Mouse (Mus musculus): Measurements from ENCODE around the gene Proser3. TPM values are rescaled to one million over a fixed set of nuclear protein-coding genes. Genes with fewer than 3 reads are reported as not detected.
A peak's percentile ranks its signal among the peaks of the same experiment; 100 is the strongest.

Proser3 gene
- polyA plus RNA-seq, 1 experiment from 2014 or later, result 12.6 TPM

DNA sequence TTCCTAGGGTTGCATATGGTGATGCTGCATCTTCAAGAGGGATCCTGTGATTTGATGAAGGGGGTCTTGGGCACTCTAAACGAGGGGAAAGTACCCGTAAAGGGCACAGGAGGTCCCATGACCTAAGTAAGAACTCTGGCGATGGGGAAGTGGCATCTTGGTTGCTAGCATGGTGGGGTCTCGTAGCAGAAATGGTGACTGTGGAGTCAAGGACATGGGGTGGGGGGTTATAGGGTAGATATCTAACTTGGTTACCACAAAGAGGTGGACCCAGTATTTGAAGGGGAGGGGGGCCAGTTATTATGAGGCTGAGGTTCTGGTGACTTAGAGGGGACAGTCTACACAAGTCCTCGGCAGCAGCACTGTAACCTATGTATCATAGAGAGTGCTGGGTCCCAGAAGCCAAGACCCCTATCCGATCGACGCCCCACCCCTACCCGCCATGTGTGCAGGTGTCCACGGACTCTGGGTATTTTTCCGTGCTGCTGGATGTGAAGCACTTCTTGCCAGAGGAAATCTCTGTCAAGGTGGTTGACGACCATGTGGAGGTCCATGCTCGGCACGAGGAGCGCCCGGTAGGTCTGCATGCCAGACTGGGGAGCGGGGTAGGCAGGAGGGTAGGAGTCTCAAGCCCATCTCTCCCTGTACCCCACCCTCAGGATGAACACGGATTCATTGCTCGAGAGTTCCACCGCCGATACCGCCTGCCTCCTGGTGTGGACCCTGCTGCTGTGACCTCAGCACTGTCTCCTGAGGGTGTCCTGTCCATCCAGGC lies 1.9 kb upstream of the Proser3 start:
- Histone ChIP-seq H3K36me3 (ENCODE audit: control insufficient read depth, insufficient read depth, low read length) (peaks cover 8% of the 10 kb centered on the region; the same call in 1 of the 2 replicates), H3K4me2 (ENCODE audit: low read depth, low read length) (peak overlapping the region; percentile 94), H3K27ac (ENCODE audit: low read length) (peak overlapping the region; percentile 99; the same call in 1 of the 2 replicates), H3K27me3 (ENCODE audit: control insufficient read depth, insufficient read depth, low read length) (no peaks in the 10 kb centered on the region), H3K4me1 (ENCODE audit: control insufficient read depth, insufficient read depth, low read length) (peaks cover 23% of the 10 kb centered on the region), H3K9ac (ENCODE audit: low read length) (peak overlapping the region; percentile 84), H3K9me3 (replicated peaks; ENCODE audit: control insufficient read depth, low read length) (no peaks in the 10 kb centered on the region), H3K4me3 (replicated peaks; ENCODE audit: low read length) (peak overlapping the region; percentile 78)
- 82% methylated on average over 22 of the region's 22 CpGs for WGBS
- no peak for ATAC-seq (ENCODE audit: insufficient read depth, low FRiP score)

DNA sequence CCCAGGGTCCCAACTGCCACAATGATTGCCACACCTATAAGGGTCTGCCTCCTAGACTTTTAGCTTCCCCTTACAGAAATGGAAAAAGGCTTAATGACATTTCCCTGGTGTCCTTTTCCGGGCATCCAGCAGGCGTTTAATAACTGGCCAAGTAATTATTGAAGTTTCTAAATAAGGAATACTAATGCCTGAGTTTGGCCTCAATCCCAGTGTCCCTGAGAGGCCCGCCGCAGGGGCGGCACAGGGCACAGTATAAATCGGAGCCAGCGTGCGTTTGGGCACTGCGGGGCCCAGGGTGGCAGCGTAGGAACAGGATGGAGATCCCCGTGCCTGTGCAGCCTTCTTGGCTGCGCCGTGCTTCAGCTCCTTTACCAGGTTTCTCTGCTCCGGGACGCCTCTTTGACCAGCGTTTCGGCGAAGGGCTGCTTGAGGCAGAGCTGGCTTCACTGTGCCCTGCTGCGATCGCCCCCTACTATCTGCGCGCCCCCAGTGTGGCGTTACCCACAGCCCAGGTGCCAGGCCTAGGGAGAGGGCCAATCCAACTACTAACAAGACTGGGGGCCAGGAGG lies 1.0 kb upstream of the Proser3 start:
- Histone ChIP-seq H3K27me3 (ENCODE audit: control insufficient read depth, insufficient read depth, low read length) (no peaks in the 10 kb centered on the region), H3K4me3 (replicated peaks; ENCODE audit: low read length) (peak overlapping the region; percentile 78), H3K9ac (ENCODE audit: low read length) (peak overlapping the region; percentile 84), H3K4me1 (ENCODE audit: control insufficient read depth, insufficient read depth, low read length) (peaks cover 14% of the 10 kb centered on the region), H3K9me3 (replicated peaks; ENCODE audit: control insufficient read depth, low read length) (no peaks in the 10 kb centered on the region), H3K4me2 (ENCODE audit: low read depth, low read length) (peak overlapping the region; percentile 94), H3K36me3 (ENCODE audit: control insufficient read depth, insufficient read depth, low read length) (peaks cover 8% of the 10 kb centered on the region; the same call in 1 of the 2 replicates), H3K27ac (ENCODE audit: low read length) (peak overlapping the region; percentile 99)
- 3% methylated on average over 23 of the region's 23 CpGs for WGBS
- ATAC-seq (ENCODE audit: insufficient read depth, low FRiP score), result 0 out of 2 replicates have a peak, but pooled peaks have one; percentile 12

DNA sequence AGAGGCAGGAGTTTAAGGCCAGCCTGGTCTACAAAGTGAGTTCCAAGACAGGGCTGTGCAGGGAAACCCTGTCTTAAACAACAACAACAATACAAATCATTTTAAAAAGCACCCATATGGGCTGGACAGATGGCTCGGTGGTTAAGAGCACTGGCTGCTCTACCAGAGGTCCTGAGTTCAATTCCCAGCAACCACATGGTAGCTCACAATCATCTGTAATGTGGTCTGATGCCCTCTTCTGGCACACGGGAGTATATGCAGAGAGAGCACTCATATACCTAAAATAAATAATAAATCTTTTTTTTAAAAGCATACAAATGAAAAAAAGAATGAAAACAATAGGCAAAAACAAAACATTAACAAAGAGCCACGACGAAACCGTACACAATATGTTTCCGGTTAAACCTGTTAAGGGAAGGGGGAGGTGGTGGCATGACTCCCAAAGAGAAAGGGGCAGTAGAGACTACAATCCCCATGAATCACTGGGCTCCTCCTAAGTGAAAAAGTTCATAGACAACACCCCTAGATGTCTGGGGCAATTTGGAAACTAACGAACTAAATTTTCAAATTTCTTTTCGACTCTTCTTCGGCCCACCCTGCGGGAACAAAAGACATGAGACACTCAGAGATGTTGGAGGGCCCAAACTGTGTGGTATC lies 526 bp downstream of the Proser3 start:
- ATAC-seq (ENCODE audit: insufficient read depth, low FRiP score), result peak; percentile 58
- Histone ChIP-seq H3K4me2 (ENCODE audit: low read depth, low read length) (peak overlapping the region; percentile 49), H3K9ac (ENCODE audit: low read length) (peak overlapping the region; percentile 85), H3K4me3 (replicated peaks; ENCODE audit: low read length) (peak overlapping the region; percentile 78), H3K36me3 (ENCODE audit: control insufficient read depth, insufficient read depth, low read length) (peaks cover 8% of the 10 kb centered on the region; the same call in 1 of the 2 replicates), H3K27ac (ENCODE audit: low read length) (peak overlapping the region; percentile 99), H3K4me1 (ENCODE audit: control insufficient read depth, insufficient read depth, low read length) (peaks cover 12% of the 10 kb centered on the region), H3K9me3 (replicated peaks; ENCODE audit: control insufficient read depth, low read length) (no peaks in the 10 kb centered on the region), H3K27me3 (ENCODE audit: control insufficient read depth, insufficient read depth, low read length) (no peaks in the 10 kb centered on the region)
- 3% methylated on average over 10 of the region's 10 CpGs for WGBS

DNA sequence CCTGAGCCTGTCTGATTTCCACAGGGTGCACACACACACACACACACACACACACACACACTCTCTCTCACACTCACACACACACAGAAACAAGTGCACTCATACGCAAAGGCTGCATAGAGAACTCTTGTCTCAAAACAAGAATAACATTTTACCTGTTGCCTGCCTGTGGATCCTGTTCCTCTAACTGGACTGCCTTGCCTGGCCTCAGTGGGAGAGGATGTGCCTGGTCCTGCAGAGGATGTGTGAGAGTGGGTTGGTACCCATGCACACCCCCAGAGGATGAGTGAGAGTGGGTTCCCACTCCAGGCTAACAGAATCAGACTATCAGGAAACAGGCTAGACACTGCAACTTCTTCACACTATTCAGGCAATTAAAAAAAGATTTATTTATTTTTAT lies 1.5 kb downstream of the Proser3 start:
- Histone ChIP-seq H3K27ac (ENCODE audit: low read length) (no peak overlapping the region), H3K27me3 (ENCODE audit: control insufficient read depth, insufficient read depth, low read length) (no peaks in the 10 kb centered on the region), H3K9me3 (replicated peaks; ENCODE audit: control insufficient read depth, low read length) (no peaks in the 10 kb centered on the region), H3K4me2 (ENCODE audit: low read depth, low read length) (no peak overlapping the region), H3K36me3 (ENCODE audit: control insufficient read depth, insufficient read depth, low read length) (peaks cover 5% of the 10 kb centered on the region; the same call in 1 of the 2 replicates), H3K4me1 (ENCODE audit: control insufficient read depth, insufficient read depth, low read length) (peaks cover 12% of the 10 kb centered on the region), H3K4me3 (replicated peaks; ENCODE audit: low read length) (no peak overlapping the region), H3K9ac (ENCODE audit: low read length) (no peak overlapping the region)
- no peak for ATAC-seq (ENCODE audit: insufficient read depth, low FRiP score)
- WGBS, result 100% methylated on average over 1 of the region's 1 CpGs

DNA sequence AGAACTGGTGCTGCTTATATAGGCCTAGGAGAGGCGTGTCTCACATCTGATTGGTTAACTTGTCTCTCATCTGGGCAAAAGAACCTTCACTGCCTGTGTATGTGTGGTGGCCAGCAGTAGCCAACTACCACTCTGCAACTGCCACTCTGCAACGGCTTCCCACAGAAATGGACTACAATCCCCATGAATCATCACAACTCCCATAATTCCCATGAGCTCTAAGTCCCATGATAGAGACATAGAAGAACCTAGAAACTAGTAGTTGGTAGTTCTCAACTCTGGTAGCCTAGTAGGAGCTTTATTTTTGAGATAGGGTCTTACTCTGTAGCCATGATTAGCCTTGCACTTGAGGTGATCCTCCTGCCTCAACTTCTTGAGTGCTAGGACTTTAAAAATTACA lies 2.2 kb downstream of the Proser3 start:
- Histone ChIP-seq H3K4me2 (ENCODE audit: low read depth, low read length) (no peak overlapping the region), H3K4me3 (replicated peaks; ENCODE audit: low read length) (no peak overlapping the region), H3K36me3 (ENCODE audit: control insufficient read depth, insufficient read depth, low read length) (no peaks in the 10 kb centered on the region), H3K4me1 (ENCODE audit: control insufficient read depth, insufficient read depth, low read length) (peaks cover 12% of the 10 kb centered on the region), H3K27me3 (ENCODE audit: control insufficient read depth, insufficient read depth, low read length) (no peaks in the 10 kb centered on the region), H3K9ac (ENCODE audit: low read length) (no peak overlapping the region), H3K27ac (ENCODE audit: low read length) (no peak overlapping the region), H3K9me3 (replicated peaks; ENCODE audit: control insufficient read depth, low read length) (no peaks in the 10 kb centered on the region)
- ATAC-seq (ENCODE audit: insufficient read depth, low FRiP score), result no peak
- 91% methylated on average over 2 of the region's 2 CpGs for WGBS

DNA sequence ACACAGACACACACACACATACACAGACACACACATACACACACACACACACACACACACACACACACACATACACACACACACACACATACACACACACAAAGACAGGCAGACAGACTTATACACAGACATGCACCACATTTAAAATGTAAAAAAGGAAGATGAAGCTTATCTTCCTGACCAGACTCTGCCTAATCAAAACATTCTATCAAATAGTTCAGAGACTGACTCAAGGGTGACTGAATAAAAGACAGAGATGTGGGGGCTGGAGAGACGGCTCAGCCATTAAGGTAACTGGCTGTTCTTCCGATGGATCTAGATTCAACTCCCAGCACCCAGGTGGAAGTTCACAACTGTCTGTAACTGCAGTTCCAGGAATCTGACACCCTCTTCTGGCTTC lies 7.8 kb downstream of the Proser3 start:
- Histone ChIP-seq H3K4me3 (replicated peaks; ENCODE audit: low read length) (no peak overlapping the region), H3K4me1 (ENCODE audit: control insufficient read depth, insufficient read depth, low read length) (no peaks in the 10 kb centered on the region), H3K9me3 (replicated peaks; ENCODE audit: control insufficient read depth, low read length) (no peaks in the 10 kb centered on the region), H3K27me3 (ENCODE audit: control insufficient read depth, insufficient read depth, low read length) (no peaks in the 10 kb centered on the region), H3K27ac (ENCODE audit: low read length) (no peak overlapping the region), H3K9ac (ENCODE audit: low read length) (no peak overlapping the region), H3K36me3 (ENCODE audit: control insufficient read depth, insufficient read depth, low read length) (no peaks in the 10 kb centered on the region), H3K4me2 (ENCODE audit: low read depth, low read length) (no peak overlapping the region)
- 94% methylated on average over 2 of the region's 2 CpGs for WGBS
- ATAC-seq (ENCODE audit: insufficient read depth, low FRiP score), result no peak

DNA sequence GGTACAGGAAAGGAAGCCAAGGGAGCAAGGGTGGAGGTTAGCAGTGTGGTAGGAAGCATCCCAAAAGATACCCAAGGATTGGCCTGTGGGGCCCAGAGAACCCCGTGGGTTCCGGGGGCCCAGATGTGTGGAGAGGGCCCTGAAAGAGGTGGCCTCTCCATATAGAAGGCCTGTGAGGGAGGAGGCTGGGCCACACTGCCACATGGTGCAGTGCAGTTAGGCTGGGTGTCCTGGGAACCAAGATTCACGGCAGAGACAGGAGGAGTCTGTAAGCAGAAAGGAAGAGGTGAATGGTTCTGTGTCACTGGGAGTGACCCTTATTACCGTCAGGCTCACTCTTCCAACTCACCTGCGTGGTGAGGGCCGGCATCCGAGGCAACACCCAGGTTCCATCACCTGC lies 11.5 kb downstream of the Proser3 start:
- WGBS, result 90% methylated on average over 7 of the region's 7 CpGs
- Histone ChIP-seq H3K36me3 (ENCODE audit: control insufficient read depth, insufficient read depth, low read length) (no peaks in the 10 kb centered on the region), H3K9me3 (replicated peaks; ENCODE audit: control insufficient read depth, low read length) (no peaks in the 10 kb centered on the region), H3K9ac (ENCODE audit: low read length) (no peak overlapping the region), H3K27me3 (ENCODE audit: control insufficient read depth, insufficient read depth, low read length) (no peaks in the 10 kb centered on the region), H3K4me1 (ENCODE audit: control insufficient read depth, insufficient read depth, low read length) (peaks cover 2% of the 10 kb centered on the region), H3K4me3 (replicated peaks; ENCODE audit: low read length) (no peak overlapping the region), H3K27ac (ENCODE audit: low read length) (no peak overlapping the region), H3K4me2 (ENCODE audit: low read depth, low read length) (no peak overlapping the region)
- ATAC-seq (ENCODE audit: insufficient read depth, low FRiP score), result no peak

DNA sequence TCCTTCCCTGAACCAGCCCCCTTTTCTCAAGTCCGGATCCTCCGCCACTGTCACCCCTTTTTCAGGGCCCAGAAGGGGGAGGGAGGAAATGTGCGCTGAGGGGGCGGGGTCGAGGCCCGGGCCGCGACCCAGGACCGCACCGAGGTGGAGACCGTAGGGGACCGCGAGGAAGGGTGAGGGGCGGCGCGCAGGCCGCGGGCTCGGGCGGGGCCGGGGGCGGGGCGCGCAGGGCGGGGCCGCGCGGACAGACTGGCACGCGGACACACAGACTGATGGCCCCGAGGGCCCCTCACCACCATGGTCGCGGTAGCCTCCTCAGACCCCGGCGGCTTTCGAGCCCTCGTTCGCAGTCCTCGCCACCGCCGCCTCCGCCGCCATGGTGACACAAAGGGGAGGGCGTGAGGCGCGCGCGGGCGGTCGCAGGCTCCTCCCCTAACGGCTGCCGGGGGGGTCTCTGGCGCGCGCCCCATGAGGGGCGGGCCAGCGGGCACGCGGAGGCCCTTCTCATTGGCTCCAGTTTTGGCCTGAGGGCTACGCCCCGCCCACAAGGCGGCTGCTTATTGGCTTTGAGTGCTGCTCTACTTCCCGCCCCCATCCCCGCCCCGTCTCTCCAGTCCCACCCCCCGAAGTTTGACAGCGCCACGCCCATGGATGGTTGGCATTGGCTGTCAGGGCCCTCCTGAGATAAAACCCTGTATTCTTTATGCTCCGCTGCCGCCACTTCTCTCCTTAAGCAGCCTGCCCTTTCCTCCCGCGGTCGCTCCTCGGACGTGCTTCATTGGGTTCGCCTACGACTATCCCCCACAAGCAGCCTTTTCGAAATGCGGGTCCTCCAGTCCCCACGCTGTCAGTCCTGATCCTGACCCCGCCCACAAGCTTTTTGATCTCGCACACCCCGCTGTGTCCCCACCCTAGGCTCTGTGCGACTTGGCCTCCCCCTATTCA lies 17.2 kb downstream of the Proser3 start, which contains the start of gene Arhgap33:
Gene Arhgap33, minus strand, starts transcription at position 428 of the 945 bp plus-strand sequence.
- H3K27me3 ChIP-seq (ENCODE audit: control insufficient read depth, insufficient read depth, low read length), result no peaks in the 10 kb centered on the region

More for the DNA sequence above, 17.2 kb downstream of the Proser3 start, which contains the start of gene Arhgap33:
- peak within 1 kb of the TSS; percentile 4; the same call in 1 of the 2 replicates for H3K27ac ChIP-seq (ENCODE audit: low read length)
- peak within 1 kb of the TSS; percentile 73 for H3K4me2 ChIP-seq (ENCODE audit: low read depth, low read length)
- H3K4me3 ChIP-seq (replicated peaks; ENCODE audit: low read length), result peak within 1 kb of the TSS; percentile 78
- peaks cover 9% of the 10 kb centered on the region for H3K4me1 ChIP-seq (ENCODE audit: control insufficient read depth, insufficient read depth, low read length)
- ATAC-seq (ENCODE audit: insufficient read depth, low FRiP score), result peak; percentile 95
- under 1% methylated on average over 74 of the region's 84 CpGs for WGBS
- H3K9ac ChIP-seq (ENCODE audit: low read length), result peak within 1 kb of the TSS; percentile 80
- H3K36me3 ChIP-seq (ENCODE audit: control insufficient read depth, insufficient read depth, low read length), result 0 out of 2 replicates have a peak, but pooled peaks cover 4% of the 10 kb centered on the region
- H3K9me3 ChIP-seq (replicated peaks; ENCODE audit: control insufficient read depth, low read length), result no peaks in the 10 kb centered on the region
